Mouse (Mus musculus) hindbrain, embryonic 14.5 days (tissue): ENCODE data around the gene Ric3. TPM values are rescaled to one million over a fixed set of nuclear protein-coding genes. Genes with fewer than 3 reads are reported as not detected.

ENCODE experiments used
- ATAC-seq: fragments of 200-750 bp; cut with Nextera tagmentation; 2 replicates; pipeline ENCODE4 v1.8.0; 2017; ENCODE audit warnings: moderate number of reproducible peaks, mild to moderate bottlenecking, moderate TSS enrichment, moderate library complexity; ENCODE audit not compliant: low FRiP score
- DNase-seq: peaks from one replicate; pipeline ENCODE4 v3.0.0-alpha.2; 2015; ENCODE audit warnings: low spot score
- H3K27ac ChIP-seq: fragments of 300-500 bp; sonication (generic); 2 replicates; pipeline ENCODE4 v1.5.1; 2014; ENCODE audit warnings: mild to moderate bottlenecking, moderate library complexity
- H3K27me3 ChIP-seq: fragments of 300-500 bp; sonication (generic); 2 replicates; pipeline ENCODE4 v1.6.1; 2014; ENCODE audit warnings: mild to moderate bottlenecking, low read length, mixed read lengths; ENCODE audit not compliant: control insufficient read depth, insufficient read depth
- H3K36me3 ChIP-seq: fragments of 300-500 bp; sonication (generic); replicated peaks from 2 replicates; pipeline ENCODE4 v1.6.1; 2014; ENCODE audit not compliant: control insufficient read depth, insufficient read depth
- H3K4me1 ChIP-seq: fragments of 300-500 bp; sonication (generic); replicated peaks from 2 replicates; pipeline ENCODE4 v1.6.1; 2014; ENCODE audit warnings: antibody characterized with exemption, low read length, mixed read lengths; ENCODE audit not compliant: control insufficient read depth, insufficient read depth
- H3K4me2 ChIP-seq: fragments of 300-500 bp; sonication (generic); replicated peaks from 2 replicates; pipeline ENCODE4 v1.6.1; 2014; ENCODE audit warnings: mild to moderate bottlenecking, moderate library complexity
- H3K4me3 ChIP-seq: fragments of 300-500 bp; sonication (generic); replicated peaks from 2 replicates; pipeline ENCODE4 v1.5.1; 2014; ENCODE audit warnings: mild to moderate bottlenecking, low read length
- H3K9ac ChIP-seq: fragments of 300-500 bp; sonication (generic); 2 replicates; pipeline ENCODE4 v1.6.1; 2014
- H3K9me3 ChIP-seq: fragments of 300-500 bp; sonication (generic); 2 replicates; pipeline ENCODE4 v1.6.1; 2016; ENCODE audit warnings: low read length; ENCODE audit not compliant: control insufficient read depth
- WGBS: fragments of 180-500 bp; shearing (Covaris S2); extraction: QIAGEN DNeasy Blood & Tissue Kit; methylation state at CpG from one replicate; pipeline ENCODE4 v1.1.7; 2014; 5-methylcytosine and 5-hydroxymethylcytosine counted together
- polyA plus RNA-seq: library from polyadenylated mRNA; unstranded; fragments of >200 nt; fragmentation: Nextera tagmentation; extraction: Ambion mirVana; gene quantifications from 2 replicates; pipeline ENCODE4 v1.2.1, GENCODE M21; 2014

Gene Ric3
- polyA plus RNA-seq, 1 experiment from 2014 or later, result 34.4 TPM

GRCm38 (mm10) chr7:109029961-109030465, 53.1 kb downstream of the Ric3 start:
- peaks cover 75% of the 10 kb centered on the region for H3K36me3 ChIP-seq
- WGBS, result 87% methylated on average over 6 of the region's 6 CpGs

GRCm38 (mm10) chr7:109028204-109028603, 54.9 kb downstream of the Ric3 start:
- ATAC-seq, result peak; percentile 56; the same call in 1 of the 2 replicates
- 33% methylated on average over 6 of the region's 6 CpGs for WGBS
- H3K36me3 ChIP-seq, result peaks cover 89% of the 10 kb centered on the region

More at GRCm38 (mm10) chr7:109029961-109030465, 53.1 kb downstream of the Ric3 start:
- H3K4me3 ChIP-seq, result no peak overlapping the region
- no peaks in the 10 kb centered on the region for H3K27me3 ChIP-seq
- H3K4me1 ChIP-seq, result no peaks in the 10 kb centered on the region
- ATAC-seq (no peak), DNase-seq (no peak)
- no peak overlapping the region for H3K9ac ChIP-seq
- no peaks in the 10 kb centered on the region for H3K9me3 ChIP-seq
- no peak overlapping the region for H3K4me2 ChIP-seq
- H3K27ac ChIP-seq, result no peak overlapping the region

GRCm38 (mm10) chr7:109027721-109028120, 55.4 kb downstream of the Ric3 start:
- 96% methylated on average over 7 of the region's 7 CpGs for WGBS
- no peak overlapping the region for H3K4me2 ChIP-seq
- H3K27me3 ChIP-seq, result no peaks in the 10 kb centered on the region
- H3K36me3 ChIP-seq, result peaks cover 89% of the 10 kb centered on the region
- H3K9me3 ChIP-seq, result no peaks in the 10 kb centered on the region
- H3K4me3 ChIP-seq, result no peak overlapping the region
- H3K9ac ChIP-seq, result no peak overlapping the region
- H3K4me1 ChIP-seq, result no peaks in the 10 kb centered on the region
- DNase-seq (no peak), ATAC-seq (no peak)
- H3K27ac ChIP-seq, result no peak overlapping the region

More at GRCm38 (mm10) chr7:109028204-109028603, 54.9 kb downstream of the Ric3 start:
- no peak overlapping the region for H3K4me2 ChIP-seq
- peak; percentile 93 for DNase-seq
- no peaks in the 10 kb centered on the region for H3K27me3 ChIP-seq
- H3K9me3 ChIP-seq, result no peaks in the 10 kb centered on the region
- H3K4me1 ChIP-seq, result no peaks in the 10 kb centered on the region
- H3K27ac ChIP-seq, result no peak overlapping the region
- H3K4me3 ChIP-seq, result no peak overlapping the region
- H3K9ac ChIP-seq, result no peak overlapping the region

- WGBS, result 94% methylated on average over 9 of the region's 9 CpGs
- no peak overlapping the region for H3K4me3 ChIP-seq
- H3K9ac ChIP-seq, result no peak overlapping the region
- no peak overlapping the region for H3K27ac ChIP-seq
- DNase-seq (no peak), ATAC-seq (no peak)
- H3K27me3 ChIP-seq, result no peaks in the 10 kb centered on the region
- H3K9me3 ChIP-seq, result no peaks in the 10 kb centered on the region
- no peaks in the 10 kb centered on the region for H3K4me1 ChIP-seq
- H3K36me3 ChIP-seq, result peaks cover 90% of the 10 kb centered on the region
- H3K4me2 ChIP-seq, result no peak overlapping the region
Observed at GRCm38 (mm10) chr7:109026976-109027375, 56.2 kb downstream of the Ric3 start.

GRCm38 (mm10) chr7:109025743-109026142, 57.4 kb downstream of the Ric3 start:
- no peaks in the 10 kb centered on the region for H3K9me3 ChIP-seq
- DNase-seq (no peak), ATAC-seq (no peak)
- no peaks in the 10 kb centered on the region for H3K27me3 ChIP-seq
- WGBS, result 92% methylated on average over 7 of the region's 7 CpGs
- H3K36me3 ChIP-seq, result peaks cover 89% of the 10 kb centered on the region
- H3K9ac ChIP-seq, result no peak overlapping the region
- no peak overlapping the region for H3K4me3 ChIP-seq
- no peaks in the 10 kb centered on the region for H3K4me1 ChIP-seq
- H3K4me2 ChIP-seq, result no peak overlapping the region
- H3K27ac ChIP-seq, result no peak overlapping the region

- H3K4me3 ChIP-seq, result no peak overlapping the region
- H3K27me3 ChIP-seq, result no peaks in the 10 kb centered on the region
- no peaks in the 10 kb centered on the region for H3K9me3 ChIP-seq
- H3K4me2 ChIP-seq, result no peak overlapping the region
- WGBS, result 22% methylated on average over 3 of the region's 3 CpGs
- peak; percentile 86 for DNase-seq
- H3K9ac ChIP-seq, result no peak overlapping the region
- peak; percentile 29 for ATAC-seq
- peaks cover 9% of the 10 kb centered on the region; the same call in 1 of the 2 replicates for H3K4me1 ChIP-seq
- no peak overlapping the region for H3K27ac ChIP-seq
- H3K36me3 ChIP-seq, result peaks cover 55% of the 10 kb centered on the region
Observed at GRCm38 (mm10) chr7:109021428-109021827, 61.7 kb downstream of the Ric3 start.

- H3K9ac ChIP-seq, result no peak overlapping the region
- H3K4me1 ChIP-seq, result peaks cover 19% of the 10 kb centered on the region
- no peak overlapping the region for H3K4me2 ChIP-seq
- H3K36me3 ChIP-seq, result peaks cover 33% of the 10 kb centered on the region
- WGBS, result 91% methylated on average over 7 of the region's 7 CpGs
- DNase-seq (no peak), ATAC-seq (no peak)
- H3K9me3 ChIP-seq, result no peaks in the 10 kb centered on the region
- H3K4me3 ChIP-seq, result no peak overlapping the region
- H3K27ac ChIP-seq, result no peak overlapping the region
- no peaks in the 10 kb centered on the region for H3K27me3 ChIP-seq
Observed at GRCm38 (mm10) chr7:109019243-109019642, 63.9 kb downstream of the Ric3 start.

- peak; percentile 63; the same call in 1 of the 2 replicates for ATAC-seq
- no peak overlapping the region for H3K4me3 ChIP-seq
- H3K27ac ChIP-seq, result peak overlapping the region; percentile 87
- peak; percentile 70 for DNase-seq
- peaks cover 46% of the 10 kb centered on the region for H3K4me1 ChIP-seq
- peaks cover 12% of the 10 kb centered on the region; the same call in 1 of the 2 replicates for H3K36me3 ChIP-seq
- no peaks in the 10 kb centered on the region for H3K27me3 ChIP-seq
- 0 out of 2 replicates have a peak overlapping the region, but pooled peaks have one; percentile 13 for H3K4me2 ChIP-seq
- 13% methylated on average over 5 of the region's 5 CpGs for WGBS
- no peaks in the 10 kb centered on the region for H3K9me3 ChIP-seq
- 0 out of 2 replicates have a peak overlapping the region, but pooled peaks have one; percentile 2 for H3K9ac ChIP-seq
Observed at GRCm38 (mm10) chr7:109016378-109016923, 66.7 kb downstream of the Ric3 start.

- no peak for ATAC-seq
Observed at GRCm38 (mm10) chr7:109014851-109015250, 68.3 kb downstream of the Ric3 start.

More at GRCm38 (mm10) chr7:109014851-109015250, 68.3 kb downstream of the Ric3 start:
- H3K9ac ChIP-seq, result no peak overlapping the region
- no peaks in the 10 kb centered on the region for H3K9me3 ChIP-seq
- H3K36me3 ChIP-seq, result 0 out of 2 replicates have a peak, but pooled peaks cover 6% of the 10 kb centered on the region
- no peaks in the 10 kb centered on the region for H3K27me3 ChIP-seq
- H3K4me2 ChIP-seq, result no peak overlapping the region
- H3K4me1 ChIP-seq, result peaks cover 46% of the 10 kb centered on the region
- no peak overlapping the region for H3K4me3 ChIP-seq
- WGBS, result 83% methylated on average over 7 of the region's 7 CpGs
- DNase-seq, result no peak
- no peak overlapping the region for H3K27ac ChIP-seq
